Mouse (Mus musculus) stomach, embryonic 14.5 days (tissue): ENCODE data around the gene Myo10. TPM values are rescaled to one million over a fixed set of nuclear protein-coding genes. Genes with fewer than 3 reads are reported as not detected.

Experiments
- ATAC-seq: fragments of 200-750 bp; cut with Nextera tagmentation; 2 replicates; pipeline ENCODE4 v1.8.0; 2017; ENCODE audit warnings: low read depth, moderate TSS enrichment; ENCODE audit not compliant: insufficient number of reproducible peaks, insufficient read depth, low FRiP score
- H3K27ac ChIP-seq: fragments of 300-500 bp; sonication (generic); 2 replicates; pipeline ENCODE4 v1.5.1; 2014; ENCODE audit warnings: mild to moderate bottlenecking, low read length, moderate library complexity, mixed read lengths
- H3K27me3 ChIP-seq: fragments of 300-500 bp; sonication (generic); 2 replicates; pipeline ENCODE4 v1.6.1; 2014; ENCODE audit warnings: low read length, control low read depth, mixed read lengths; ENCODE audit not compliant: control insufficient read depth, insufficient read depth
- H3K36me3 ChIP-seq: fragments of 300-500 bp; sonication (generic); 2 replicates; pipeline ENCODE4 v1.6.1; 2014; ENCODE audit warnings: mild to moderate bottlenecking, control low read depth, low read length, moderate library complexity, mixed read lengths; ENCODE audit not compliant: control insufficient read depth, insufficient read depth
- H3K4me1 ChIP-seq: fragments of 300-500 bp; sonication (generic); 2 replicates; pipeline ENCODE4 v1.6.1; 2014; ENCODE audit warnings: low read length, control low read depth, mixed read lengths; ENCODE audit not compliant: control insufficient read depth, insufficient read depth
- H3K4me2 ChIP-seq: fragments of 300-500 bp; sonication (generic); replicated peaks from 2 replicates; pipeline ENCODE4 v1.6.1; 2014; ENCODE audit warnings: low read depth, low read length, control low read depth
- H3K4me3 ChIP-seq: fragments of 300-500 bp; sonication (generic); 2 replicates; pipeline ENCODE4 v1.5.1; 2014; ENCODE audit warnings: low read depth, low read length, control low read depth
- H3K9ac ChIP-seq: fragments of 300-500 bp; sonication (generic); replicated peaks from 2 replicates; pipeline ENCODE4 v1.6.1; 2014; ENCODE audit warnings: low read depth, mild to moderate bottlenecking, control low read depth, low read length, moderate library complexity, mixed read lengths
- H3K9me3 ChIP-seq: fragments of 300-500 bp; sonication (generic); 2 replicates; pipeline ENCODE4 v1.6.1; 2016; ENCODE audit warnings: low read depth, low read length, control low read depth; ENCODE audit not compliant: control insufficient read depth
- WGBS: fragments of 180-500 bp; shearing (Covaris S2); extraction: QIAGEN DNeasy Blood & Tissue Kit; methylation state at CpG from one replicate; pipeline ENCODE4 v1.1.7; 2014; 5-methylcytosine and 5-hydroxymethylcytosine counted together
- polyA plus RNA-seq: library from polyadenylated mRNA; unstranded; fragments of >200 nt; fragmentation: Nextera tagmentation; extraction: Ambion mirVana; gene quantifications from 2 replicates; pipeline ENCODE4 v1.2.1, GENCODE M21; 2014

The Myo10 gene
- polyA plus RNA-seq, 1 experiment from 2014 or later: 48.0 TPM

DNA sequence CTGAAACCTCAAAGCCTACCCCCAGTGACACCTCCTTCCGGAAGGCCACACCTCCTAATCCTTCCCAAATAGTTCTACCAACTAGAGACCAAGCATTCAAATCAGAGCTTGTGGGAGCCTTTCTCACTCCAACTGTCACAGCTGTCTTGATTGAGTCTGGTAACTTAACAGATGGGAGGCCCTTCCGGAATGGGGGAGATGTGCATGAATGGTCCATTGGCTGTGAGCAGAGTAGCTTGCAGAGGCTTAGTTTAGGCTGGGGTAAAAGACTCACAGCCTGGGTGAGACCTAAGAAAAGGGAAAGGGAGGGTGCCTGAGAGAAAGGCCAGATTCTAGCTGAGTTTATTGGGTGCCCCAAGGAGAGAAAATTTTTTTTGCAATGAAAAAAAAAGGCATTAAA is 26.0 kb downstream of the Myo10 start:
- ATAC-seq: no peak
- H3K9me3 ChIP-seq: no peaks in the 10 kb centered on the region
- no peaks in the 10 kb centered on the region for H3K27me3 ChIP-seq
- WGBS: 68% methylated on average over 2 of the region's 2 CpGs
- no peak overlapping the region for H3K4me3 ChIP-seq
- H3K36me3 ChIP-seq: no peaks in the 10 kb centered on the region
- no peak overlapping the region for H3K9ac ChIP-seq
- H3K27ac ChIP-seq: no peak overlapping the region
- H3K4me1 ChIP-seq: peaks cover 20% of the 10 kb centered on the region; the same call in 1 of the 2 replicates
- H3K4me2 ChIP-seq: no peak overlapping the region

- Histone ChIP-seq H3K4me3 (no peak overlapping the region), H3K4me1 (peaks cover 23% of the 10 kb centered on the region), H3K4me2 (no peak overlapping the region), H3K9ac (no peak overlapping the region), H3K27ac (no peak overlapping the region; the same call in 1 of the 2 replicates), H3K9me3 (no peaks in the 10 kb centered on the region), H3K27me3 (no peaks in the 10 kb centered on the region), H3K36me3 (no peaks in the 10 kb centered on the region)
- WGBS: 47% methylated on average over 5 of the region's 5 CpGs
- ATAC-seq: peak; percentile 79; the same call in 1 of the 2 replicates
Observed at GRCm38 (mm10) chr15:25650371-25650770, 28.0 kb downstream of the Myo10 start.

GRCm38 (mm10) chr15:25651820-25652219 is 29.5 kb downstream of the Myo10 start:
- WGBS: 58% methylated on average over 7 of the region's 7 CpGs
- H3K9me3 ChIP-seq: no peaks in the 10 kb centered on the region

GRCm38 (mm10) chr15:25652368-25652767 is 30.0 kb downstream of the Myo10 start:
- peaks cover 23% of the 10 kb centered on the region for H3K4me1 ChIP-seq

More at GRCm38 (mm10) chr15:25651820-25652219, 29.5 kb downstream of the Myo10 start:
- H3K27me3 ChIP-seq: no peaks in the 10 kb centered on the region
- H3K9ac ChIP-seq: no peak overlapping the region
- H3K27ac ChIP-seq: 0 out of 2 replicates have a peak overlapping the region, but pooled peaks have one; percentile 21
- H3K4me1 ChIP-seq: peaks cover 23% of the 10 kb centered on the region
- H3K4me3 ChIP-seq: no peak overlapping the region
- no peaks in the 10 kb centered on the region for H3K36me3 ChIP-seq
- ATAC-seq: no peak
- H3K4me2 ChIP-seq: no peak overlapping the region

GRCm38 (mm10) chr15:25652933-25653332 is 30.6 kb downstream of the Myo10 start:
- ATAC-seq: no peak
- H3K4me1 ChIP-seq: peaks cover 23% of the 10 kb centered on the region
- no peak overlapping the region for H3K9ac ChIP-seq
- no peaks in the 10 kb centered on the region for H3K27me3 ChIP-seq
- H3K27ac ChIP-seq: no peak overlapping the region; the same call in 1 of the 2 replicates
- WGBS: 59% methylated on average over 6 of the region's 6 CpGs
- H3K4me3 ChIP-seq: no peak overlapping the region
- no peaks in the 10 kb centered on the region for H3K9me3 ChIP-seq
- H3K4me2 ChIP-seq: no peak overlapping the region
- H3K36me3 ChIP-seq: no peaks in the 10 kb centered on the region

More at GRCm38 (mm10) chr15:25652368-25652767, 30.0 kb downstream of the Myo10 start:
- H3K36me3 ChIP-seq: no peaks in the 10 kb centered on the region
- no peak overlapping the region for H3K4me2 ChIP-seq
- 0 out of 2 replicates have a peak overlapping the region, but pooled peaks have one; percentile 21 for H3K27ac ChIP-seq
- H3K4me3 ChIP-seq: no peak overlapping the region
- WGBS: 65% methylated on average over 5 of the region's 5 CpGs
- no peaks in the 10 kb centered on the region for H3K9me3 ChIP-seq
- H3K9ac ChIP-seq: no peak overlapping the region
- no peak for ATAC-seq
- H3K27me3 ChIP-seq: no peaks in the 10 kb centered on the region

GRCm38 (mm10) chr15:25653680-25654079 is 31.4 kb downstream of the Myo10 start:
- Histone ChIP-seq H3K9ac (no peak overlapping the region), H3K4me3 (no peak overlapping the region), H3K27me3 (no peaks in the 10 kb centered on the region), H3K9me3 (no peaks in the 10 kb centered on the region), H3K4me1 (peaks cover 23% of the 10 kb centered on the region), H3K27ac (no peak overlapping the region), H3K4me2 (no peak overlapping the region), H3K36me3 (no peaks in the 10 kb centered on the region)
- no peak for ATAC-seq
- 84% methylated on average over 5 of the region's 5 CpGs for WGBS

- no peaks in the 10 kb centered on the region for H3K27me3 ChIP-seq
- peak overlapping the region; percentile 91 for H3K27ac ChIP-seq
- H3K9ac ChIP-seq: no peak overlapping the region
- H3K9me3 ChIP-seq: no peaks in the 10 kb centered on the region
- peaks cover 19% of the 10 kb centered on the region for H3K4me1 ChIP-seq
- H3K4me3 ChIP-seq: no peak overlapping the region
- 17% methylated on average over 8 of the region's 8 CpGs for WGBS
- peak overlapping the region; percentile 11; the same call in 1 of the 2 replicates for H3K4me2 ChIP-seq
- no peaks in the 10 kb centered on the region for H3K36me3 ChIP-seq
- ATAC-seq: peak; percentile 93
Observed at GRCm38 (mm10) chr15:25662833-25663519, 40.7 kb downstream of the Myo10 start.

DNA sequence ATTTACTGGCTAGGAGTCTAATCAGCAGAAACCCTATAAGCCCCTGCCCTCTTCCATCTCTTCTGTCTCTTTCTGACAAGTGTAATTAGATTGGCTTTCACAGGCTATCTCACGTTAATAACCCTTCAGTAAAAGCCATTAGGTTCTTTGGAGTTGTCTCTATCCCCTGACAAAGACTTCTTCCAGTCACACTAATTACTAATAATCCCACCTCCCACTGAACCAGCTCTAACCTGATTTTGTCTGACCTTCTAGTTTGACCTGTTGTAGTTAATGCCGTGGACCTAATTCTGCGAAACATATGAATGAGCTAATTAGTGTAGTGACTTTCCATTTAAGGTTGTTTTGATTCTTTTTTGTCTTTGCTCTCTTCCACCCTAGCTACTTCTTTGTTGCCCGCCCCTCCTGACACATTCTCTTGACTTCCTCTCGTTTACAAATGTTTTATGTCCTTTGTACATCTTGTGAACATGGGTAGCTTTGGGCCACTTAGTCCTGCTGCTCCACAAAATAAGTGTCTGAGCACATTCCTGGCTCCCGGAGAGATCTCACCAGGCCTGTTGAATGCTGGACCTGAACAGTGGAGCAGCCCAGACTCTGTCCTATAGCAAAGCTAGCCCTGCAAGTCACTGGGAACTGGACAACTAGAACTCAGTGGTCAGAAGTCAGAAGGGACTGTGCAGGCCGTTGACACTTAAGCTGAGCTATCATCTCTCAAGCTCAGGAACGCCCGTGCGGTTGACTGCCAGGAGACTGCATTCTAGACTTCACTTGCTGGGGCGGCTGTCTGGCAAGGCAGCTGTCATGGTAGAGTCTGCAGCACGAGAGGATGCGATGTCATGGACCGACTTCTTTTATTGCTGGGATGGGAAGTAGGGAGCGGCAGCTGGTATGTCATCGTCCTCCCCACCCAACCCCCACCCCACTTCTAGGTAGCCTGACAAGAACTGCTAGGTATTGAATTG is 47.2 kb downstream of the Myo10 start:
- H3K27ac ChIP-seq: peak overlapping the region; percentile 21; the same call in 1 of the 2 replicates
- 59% methylated on average over 16 of the region's 16 CpGs for WGBS
- H3K27me3 ChIP-seq: no peaks in the 10 kb centered on the region
- H3K4me3 ChIP-seq: no peak overlapping the region
- H3K4me2 ChIP-seq: no peak overlapping the region
- H3K36me3 ChIP-seq: no peaks in the 10 kb centered on the region
- H3K9me3 ChIP-seq: no peaks in the 10 kb centered on the region
- H3K4me1 ChIP-seq: peaks cover 14% of the 10 kb centered on the region
- no peak overlapping the region for H3K9ac ChIP-seq
- ATAC-seq: no peak
